Mouse (Mus musculus) C2C12 (cell line): Measurements from ENCODE around the gene Tex22.

Source experiments
- CEBPB ChIP-seq: IDR thresholded peaks from one replicate; pipeline ENCODE4 v1.6.1; 2011; ENCODE audit warnings: low read depth, mild to moderate bottlenecking, control low read depth, moderate library complexity
- CTCF ChIP-seq: IDR thresholded peaks from one replicate; pipeline ENCODE4 v1.5.1; 2011; ENCODE audit not compliant: control insufficient read depth, insufficient read depth, insufficient read length
- MYOG ChIP-seq: IDR thresholded peaks from one replicate; pipeline ENCODE4 v1.6.1; 2011; ENCODE audit not compliant: control insufficient read depth, insufficient read length; ENCODE audit errors: extremely low read depth
- USF1 ChIP-seq: IDR thresholded peaks from one replicate; pipeline ENCODE4 v1.6.1; 2011; ENCODE audit warnings: low read depth, mild to moderate bottlenecking, control low read depth, moderate library complexity

DNA sequence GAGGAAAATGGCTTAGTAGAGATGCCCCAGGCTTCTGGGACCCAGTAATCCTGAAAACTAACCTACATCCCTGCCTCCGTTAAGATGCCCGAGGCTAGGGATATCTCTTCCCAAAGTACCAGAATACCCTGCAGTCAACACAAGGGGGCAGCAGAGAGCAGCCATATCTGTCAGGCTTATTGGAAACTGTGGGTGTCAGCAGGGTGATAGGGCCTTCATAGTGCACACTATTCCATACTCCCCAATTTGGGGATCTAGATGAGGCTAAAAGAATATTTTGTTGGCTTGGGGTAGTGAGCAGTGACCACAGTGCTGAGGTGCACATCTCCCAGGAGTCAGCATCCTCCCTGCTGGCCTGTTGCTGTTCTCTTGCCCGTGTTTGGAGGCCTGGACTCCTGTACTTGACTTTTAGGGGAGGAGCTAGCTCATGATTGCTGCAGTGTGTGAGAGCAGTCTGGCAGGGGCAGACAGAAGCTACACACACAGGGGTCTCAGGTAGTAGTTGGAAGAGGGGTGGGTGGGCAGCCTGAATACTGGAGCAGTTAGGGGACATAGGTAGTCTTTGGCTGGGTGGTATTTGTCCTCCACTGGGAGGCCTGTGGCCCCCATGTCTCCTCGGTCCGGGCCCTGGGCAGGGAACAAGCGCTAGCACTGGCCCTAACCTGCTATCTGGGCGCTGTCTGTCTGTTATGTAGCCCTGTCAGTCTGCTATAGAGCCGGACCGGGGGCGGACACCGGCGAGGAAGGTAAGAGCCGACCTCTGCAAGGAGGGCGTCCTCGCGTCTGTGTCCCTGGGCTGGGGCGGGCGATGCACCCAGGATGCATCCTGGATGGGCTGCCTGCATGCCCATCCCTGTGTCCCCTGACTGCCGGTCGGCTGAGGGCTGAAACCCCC is 45.5 kb downstream of the Tex22 start:
- no peak for TF ChIP-seq CEBPB
- TF ChIP-seq CTCF: peak; percentile 62
- no peak for TF ChIP-seq MYOG
- TF ChIP-seq USF1: no peak
